Mouse (Mus musculus) embryonic facial prominence, embryonic 14.5 days (tissue): Measurements from ENCODE around the gene Ptrhd1. TPM values are rescaled to one million over a fixed set of nuclear protein-coding genes. Genes with fewer than 3 reads are reported as not detected.
"Not testable (repeated sequence)": the region's sequence is repeated elsewhere in the genome, so short reads cannot be mapped to it uniquely, and the experiment has no call there.

Source experiments
- ATAC-seq: fragments of 200-750 bp; cut with Nextera tagmentation; 2 replicates; pipeline ENCODE4 v1.8.0; 2017; ENCODE audit warnings: low read depth, moderate number of reproducible peaks, moderate TSS enrichment
- DNase-seq: peaks from one replicate; pipeline ENCODE4 v3.0.0-alpha.2; 2015; ENCODE audit warnings: low spot score
- H3K27ac ChIP-seq: fragments of 300-500 bp; sonication (generic); replicated peaks from 2 replicates; pipeline ENCODE4 v1.5.1; 2014; ENCODE audit warnings: low read depth, mild to moderate bottlenecking, low read length, moderate library complexity
- H3K27me3 ChIP-seq: fragments of 300-500 bp; sonication (generic); replicated peaks from 2 replicates; pipeline ENCODE4 v1.6.1; 2014; ENCODE audit warnings: low read length; ENCODE audit not compliant: control insufficient read depth, insufficient read depth
- H3K36me3 ChIP-seq: fragments of 300-500 bp; sonication (generic); 2 replicates; pipeline ENCODE4 v1.6.1; 2014; ENCODE audit warnings: low read length, mixed read lengths; ENCODE audit not compliant: control insufficient read depth, insufficient read depth
- H3K4me1 ChIP-seq: fragments of 300-500 bp; sonication (generic); 2 replicates; pipeline ENCODE4 v1.6.1; 2014; ENCODE audit warnings: antibody characterized with exemption, low read length; ENCODE audit not compliant: control insufficient read depth, insufficient read depth
- H3K4me2 ChIP-seq: fragments of 300-500 bp; sonication (generic); 2 replicates; pipeline ENCODE4 v1.6.1; 2014; ENCODE audit warnings: low read depth, mild to moderate bottlenecking, low read length, moderate library complexity, mixed read lengths
- H3K4me3 ChIP-seq: fragments of 300-500 bp; sonication (generic); 2 replicates; pipeline ENCODE4 v1.5.1; 2014; ENCODE audit warnings: low read depth, mild to moderate bottlenecking, low read length
- H3K9ac ChIP-seq: fragments of 300-500 bp; sonication (generic); 2 replicates; pipeline ENCODE4 v1.6.1; 2014; ENCODE audit warnings: low read depth, mild to moderate bottlenecking, low read length, moderate library complexity, mixed read lengths
- H3K9me3 ChIP-seq: fragments of 300-500 bp; sonication (generic); 2 replicates; pipeline ENCODE4 v1.6.1; 2016; ENCODE audit warnings: low read length; ENCODE audit not compliant: control insufficient read depth
- WGBS: fragments of 180-500 bp; shearing (Covaris S2); extraction: QIAGEN DNeasy Blood & Tissue Kit; methylation state at CpG from one replicate; pipeline ENCODE4 v1.1.7; 2014; 5-methylcytosine and 5-hydroxymethylcytosine counted together
- polyA plus RNA-seq: library from polyadenylated mRNA; unstranded; fragments of >200 nt; fragmentation: Nextera tagmentation; extraction: Ambion mirVana; gene quantifications from 2 replicates; pipeline ENCODE4 v1.2.1, GENCODE M21; 2014

The Ptrhd1 gene
- polyA plus RNA-seq, 1 experiment from 2014 or later = 5.1 TPM

- Histone ChIP-seq H3K4me3 (no peak overlapping the region), H3K4me2 (no peak overlapping the region), H3K27me3 (no peaks in the 10 kb centered on the region), H3K27ac (no peak overlapping the region), H3K4me1 (0 out of 2 replicates have a peak, but pooled peaks cover 8% of the 10 kb centered on the region), H3K36me3 (peaks cover 49% of the 10 kb centered on the region), H3K9ac (no peak overlapping the region), H3K9me3 (no peaks in the 10 kb centered on the region)
- DNase-seq (no peak), ATAC-seq (no peak)
- WGBS = 94% methylated on average over 7 of the region's 7 CpGs
These were observed 3.7 kb upstream of the Ptrhd1 start for GRCm38 (mm10) chr12:4230156-4230555.

DNA sequence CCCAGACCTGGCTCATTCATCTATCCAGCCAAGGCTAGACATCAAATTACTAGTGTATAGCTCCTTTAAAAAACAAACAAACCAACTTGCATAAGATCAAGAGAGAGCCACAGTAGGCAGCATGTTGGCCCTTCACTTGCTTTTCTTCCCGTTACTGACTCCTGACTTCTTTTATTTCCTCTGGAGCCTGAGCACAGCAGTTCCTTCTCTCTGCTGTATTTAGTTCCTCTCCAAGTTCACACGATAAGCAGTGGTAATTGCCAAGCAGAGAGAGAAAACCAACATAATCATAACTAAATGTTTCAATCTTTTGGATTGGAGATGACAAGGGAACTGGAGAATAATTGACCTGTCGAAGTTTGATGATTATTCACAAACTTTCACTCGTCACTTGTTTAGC lies 1.1 kb upstream of the Ptrhd1 start:
- DNase-seq = no peak
- Histone ChIP-seq H3K27ac (no peak overlapping the region), H3K9me3 (no peaks in the 10 kb centered on the region)

DNA sequence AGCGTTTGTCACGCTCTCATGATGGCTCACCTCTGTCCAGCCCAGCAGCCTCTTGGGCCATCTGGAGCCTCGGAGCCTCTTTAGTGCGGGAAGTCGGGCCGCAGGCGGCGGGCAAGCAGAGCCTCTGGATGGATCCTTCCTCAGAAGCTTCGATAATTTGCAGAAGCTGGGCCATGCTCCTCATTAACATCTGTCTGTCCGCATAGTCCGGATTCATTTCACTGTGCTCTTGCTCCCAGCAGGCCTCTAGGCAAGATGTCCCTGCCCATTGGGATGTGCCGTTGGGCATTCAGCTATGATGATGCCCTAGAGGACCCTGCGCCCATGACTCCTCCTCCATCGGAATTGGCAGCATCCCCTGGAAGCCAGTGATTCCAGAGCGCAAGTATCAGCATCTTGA lies 3.7 kb downstream of the Ptrhd1 start:
- 0 out of 2 replicates have a peak, but pooled peaks cover 8% of the 10 kb centered on the region for H3K36me3 ChIP-seq
- ATAC-seq (no peak), DNase-seq (no peak)
- no peak overlapping the region for H3K27ac ChIP-seq
- no peak overlapping the region for H3K4me3 ChIP-seq
- H3K9ac ChIP-seq = no peak overlapping the region
- H3K9me3 ChIP-seq = no peaks in the 10 kb centered on the region
- WGBS = 96% methylated on average over 15 of the region's 15 CpGs
- 0 out of 2 replicates have a peak, but pooled peaks cover 7% of the 10 kb centered on the region for H3K4me1 ChIP-seq
- H3K4me2 ChIP-seq = no peak overlapping the region
- H3K27me3 ChIP-seq = no peaks in the 10 kb centered on the region

More for the DNA sequence above, 1.1 kb upstream of the Ptrhd1 start:
- Histone ChIP-seq H3K4me2 (peak overlapping the region; percentile 70), H3K27me3 (no peaks in the 10 kb centered on the region), H3K9ac (peak overlapping the region; percentile 72), H3K4me3 (peak overlapping the region; percentile 71), H3K4me1 (0 out of 2 replicates have a peak, but pooled peaks cover 8% of the 10 kb centered on the region), H3K36me3 (peaks cover 33% of the 10 kb centered on the region)
- ATAC-seq = no peak
- 38% methylated on average over 4 of the region's 4 CpGs for WGBS

GRCm38 (mm10) chr12:4240281-4240680 lies 6.5 kb downstream of the Ptrhd1 start:
- H3K4me3 ChIP-seq, H3K36me3 ChIP-seq, H3K27ac ChIP-seq, H3K9me3 ChIP-seq, ATAC-seq, DNase-seq, H3K27me3 ChIP-seq, H3K9ac ChIP-seq, H3K4me1 ChIP-seq, H3K4me2 ChIP-seq: not testable (repeated sequence)
- 80% methylated on average over 6 of the region's 8 CpGs for WGBS

DNA sequence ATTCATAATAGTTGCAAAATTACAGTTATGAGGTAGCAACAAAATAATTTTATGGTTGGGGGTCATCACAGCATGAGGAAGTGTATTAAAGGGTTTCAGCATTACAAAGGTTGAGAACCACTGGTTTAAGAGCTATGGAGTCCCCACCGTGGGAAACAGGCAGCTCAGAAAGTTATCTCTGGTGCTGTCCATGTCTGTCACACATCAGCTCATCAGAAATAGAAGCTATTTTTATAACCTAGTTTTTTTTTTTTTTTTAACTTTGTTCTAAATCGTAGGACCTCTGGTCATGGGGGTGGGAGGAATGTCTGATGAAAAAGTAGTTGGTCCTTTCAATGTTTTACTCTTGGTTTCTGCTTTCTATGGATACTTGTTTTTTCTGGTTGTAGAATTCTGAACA lies 10.0 kb downstream of the Ptrhd1 start:
- DNase-seq (no peak), ATAC-seq (no peak)
- Histone ChIP-seq H3K27me3 (no peaks in the 10 kb centered on the region), H3K36me3 (peaks cover 10% of the 10 kb centered on the region; the same call in 1 of the 2 replicates), H3K4me3 (no peak overlapping the region), H3K9me3 (no peaks in the 10 kb centered on the region), H3K9ac (no peak overlapping the region), H3K27ac (no peak overlapping the region), H3K4me1 (no peaks in the 10 kb centered on the region), H3K4me2 (no peak overlapping the region)
- 81% methylated on average over 2 of the region's 2 CpGs for WGBS

- 78% methylated on average over 10 of the region's 10 CpGs for WGBS
- no peaks in the 10 kb centered on the region for H3K4me1 ChIP-seq
- H3K4me2 ChIP-seq = no peak overlapping the region
- H3K9me3 ChIP-seq = no peaks in the 10 kb centered on the region
- ATAC-seq (no peak; the same call in 1 of the 2 replicates), DNase-seq (no peak)
- no peak overlapping the region for H3K4me3 ChIP-seq
- no peaks in the 10 kb centered on the region for H3K27me3 ChIP-seq
- peaks cover 14% of the 10 kb centered on the region; the same call in 1 of the 2 replicates for H3K36me3 ChIP-seq
- H3K27ac ChIP-seq = no peak overlapping the region
- no peak overlapping the region for H3K9ac ChIP-seq
These were observed 11.9 kb downstream of the Ptrhd1 start for GRCm38 (mm10) chr12:4245742-4246141.

DNA sequence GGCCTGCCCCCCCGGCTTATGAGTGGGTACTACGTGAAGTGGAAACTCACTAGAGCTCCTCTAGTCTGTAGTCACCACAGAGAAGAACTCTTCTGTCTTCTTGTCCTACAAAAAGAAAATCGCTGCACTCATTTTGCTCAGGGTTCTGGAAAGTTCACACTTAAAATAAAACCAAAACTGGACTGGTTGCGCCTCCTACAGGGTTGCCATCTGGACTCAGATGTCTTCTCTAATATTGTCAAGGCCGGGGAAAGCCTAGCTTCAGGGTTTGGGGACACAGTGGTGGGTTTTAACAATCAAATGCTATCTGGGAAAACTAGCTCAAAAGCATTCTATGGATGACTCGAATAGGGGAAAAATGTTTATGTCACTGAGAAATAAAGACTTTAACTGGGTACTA lies 16.0 kb downstream of the Ptrhd1 start:
- Histone ChIP-seq H3K9me3 (no peaks in the 10 kb centered on the region), H3K4me1 (no peaks in the 10 kb centered on the region), H3K36me3 (peaks cover 30% of the 10 kb centered on the region), H3K27me3 (no peaks in the 10 kb centered on the region), H3K4me2 (no peak overlapping the region), H3K9ac (no peak overlapping the region), H3K27ac (no peak overlapping the region), H3K4me3 (no peak overlapping the region)
- 82% methylated on average over 6 of the region's 6 CpGs for WGBS
- ATAC-seq (no peak), DNase-seq (no peak)

- Histone ChIP-seq H3K9me3 (no peaks in the 10 kb centered on the region), H3K9ac (no peak overlapping the region), H3K27ac (no peak overlapping the region), H3K36me3 (peaks cover 40% of the 10 kb centered on the region), H3K27me3 (no peaks in the 10 kb centered on the region), H3K4me1 (no peaks in the 10 kb centered on the region), H3K4me2 (no peak overlapping the region), H3K4me3 (no peak overlapping the region)
- WGBS = 87% methylated on average over 16 of the region's 16 CpGs
- no peak for DNase-seq
- ATAC-seq = no peak
These were observed 19.2 kb downstream of the Ptrhd1 start for GRCm38 (mm10) chr12:4252742-4253655.
